Mouse (Mus musculus) skeletal muscle tissue, adult 2 months (tissue): ENCODE measurements around the gene Rtp1.

Experiments used
- DNase-seq: peaks from one replicate; pipeline ENCODE4 v3.0.0-alpha.2; 2012; ENCODE audit warnings: low read depth, low spot score

Rtp1 gene

DNA sequence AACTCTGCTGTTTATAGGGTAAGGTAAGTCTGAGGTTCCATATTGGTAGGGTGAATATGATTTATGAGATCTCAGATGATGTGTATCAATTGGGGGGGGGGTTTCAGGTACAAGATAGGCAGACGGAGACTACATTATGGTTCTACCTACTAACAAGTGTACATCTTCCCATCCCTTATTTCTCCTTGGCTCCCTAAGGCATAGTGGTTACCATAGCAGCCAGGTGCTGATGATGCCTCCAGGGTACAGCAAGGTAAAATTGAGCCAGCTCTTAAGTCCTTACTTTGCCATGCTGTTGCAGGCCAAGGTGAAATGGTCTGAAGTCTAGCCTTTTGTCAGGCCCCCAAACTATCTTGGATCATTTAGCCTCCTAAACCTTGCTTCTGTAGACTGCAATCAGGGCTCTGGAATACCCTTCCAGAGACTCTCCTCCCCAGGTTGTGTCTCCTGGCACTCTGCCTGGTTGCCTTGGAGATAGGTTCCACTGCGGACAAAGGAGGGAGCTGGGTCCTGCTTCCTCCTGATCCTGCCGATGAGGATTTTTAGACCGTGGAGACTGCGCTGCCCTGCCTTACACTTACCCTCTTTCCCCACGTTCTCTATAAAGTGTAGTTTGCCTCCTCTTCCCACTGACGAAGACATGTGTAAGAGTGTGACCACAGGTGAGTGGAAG is at the start of gene Rtp1:
TSS of gene Rtp1 (plus strand) at position 487 of the 673 bp plus-strand sequence.
- no peak for DNase-seq

DNA sequence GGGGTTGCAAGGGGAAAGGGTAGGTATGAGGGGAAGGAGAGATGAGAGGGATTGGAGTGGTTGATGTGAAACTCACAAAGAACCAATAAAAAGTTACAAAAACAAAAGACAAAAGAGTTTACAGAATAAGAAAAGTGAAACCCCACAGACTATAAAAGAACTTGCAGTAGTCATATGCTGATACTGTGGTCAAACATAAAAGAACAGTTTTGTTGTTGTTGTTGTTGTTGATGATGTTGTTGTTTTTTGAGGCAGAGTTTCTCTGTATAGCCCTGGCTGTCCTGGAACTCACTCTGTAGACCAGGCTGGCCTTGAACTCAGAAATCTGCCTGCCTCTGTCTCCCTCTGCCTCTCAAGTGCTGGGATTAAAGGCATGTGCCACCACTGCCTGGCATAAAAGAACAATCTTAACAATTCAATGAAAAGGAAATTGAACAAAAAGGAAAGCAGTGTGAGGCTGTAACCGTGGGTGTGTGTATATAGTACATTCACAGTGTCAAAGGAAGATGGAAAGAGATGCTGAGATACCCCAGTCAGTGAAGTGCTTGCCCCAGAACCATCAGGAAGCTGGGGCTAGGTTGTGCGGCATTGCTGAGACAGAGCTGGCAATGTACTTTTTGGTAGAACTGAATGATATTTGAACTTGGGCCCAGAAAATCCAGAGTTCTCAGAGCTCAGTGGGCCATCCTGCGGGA is 49.2 kb upstream of the Rtp1 start:
- no peak for DNase-seq

DNA sequence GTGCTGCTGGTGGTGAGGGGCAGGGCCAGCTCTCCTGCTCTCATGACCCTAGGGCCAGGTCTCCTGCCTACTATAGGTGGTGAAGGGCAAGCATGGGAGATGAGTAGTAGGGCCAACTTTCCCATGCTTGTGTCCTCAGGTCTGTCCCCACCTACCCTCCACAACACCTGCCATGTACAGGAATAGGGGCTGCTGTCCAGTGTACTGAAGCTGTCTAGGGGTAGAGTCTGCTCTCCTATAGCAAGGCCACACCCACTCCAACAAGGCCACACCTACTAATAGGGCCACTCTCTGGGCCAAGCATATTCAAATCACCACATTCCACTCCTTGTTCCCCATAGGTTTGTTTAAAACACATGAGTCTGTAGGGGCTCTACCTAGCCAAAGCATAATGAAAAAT is 44.6 kb upstream of the Rtp1 start:
- no peak for DNase-seq

DNA sequence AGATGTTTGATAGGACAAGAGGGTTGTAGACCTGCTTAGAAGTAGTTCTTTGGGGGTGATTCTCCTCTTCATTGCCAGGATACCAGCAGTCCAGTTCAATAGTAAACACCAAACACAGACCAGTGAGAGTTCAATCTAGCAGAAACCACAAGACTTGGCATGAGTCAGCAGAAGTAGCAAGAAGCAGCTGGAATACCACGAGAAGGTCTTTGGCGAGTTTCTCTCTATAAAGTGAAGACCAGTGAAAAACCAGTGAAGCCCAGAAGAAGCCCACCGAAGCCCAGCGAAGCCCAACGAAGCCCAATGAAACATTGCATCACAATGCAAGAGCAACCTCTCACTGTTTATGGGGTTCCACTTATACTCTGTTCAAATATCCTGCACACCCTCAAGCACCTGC is 31.0 kb upstream of the Rtp1 start:
- no peak for DNase-seq

DNA sequence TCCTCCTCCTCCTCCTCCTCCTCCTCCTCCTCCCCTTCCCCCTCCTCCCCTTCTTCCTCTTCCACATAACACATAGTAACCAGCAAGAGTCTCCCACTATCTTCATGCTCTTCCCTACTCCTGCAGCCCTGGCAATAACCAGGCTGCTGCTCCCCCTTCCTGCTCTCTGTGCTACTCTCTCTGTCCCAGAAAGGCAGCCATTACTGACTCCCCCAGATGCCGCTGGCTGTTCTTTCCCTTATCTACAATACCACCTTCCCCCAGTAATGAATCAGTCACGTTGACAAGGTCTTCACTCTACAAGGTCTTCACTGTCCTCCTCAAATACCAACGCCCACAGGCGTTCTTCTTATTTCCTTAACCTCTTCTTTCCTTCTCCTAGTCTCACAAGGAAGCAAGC is 27.5 kb upstream of the Rtp1 start:
- no peak for DNase-seq

- DNase-seq = no peak
These were observed 27.0 kb upstream of the Rtp1 start for GRCm38 (mm10) chr16:23401959-23402358.

- DNase-seq = peak; percentile 48
These were observed 25.8 kb upstream of the Rtp1 start for GRCm38 (mm10) chr16:23403008-23403755.

DNA sequence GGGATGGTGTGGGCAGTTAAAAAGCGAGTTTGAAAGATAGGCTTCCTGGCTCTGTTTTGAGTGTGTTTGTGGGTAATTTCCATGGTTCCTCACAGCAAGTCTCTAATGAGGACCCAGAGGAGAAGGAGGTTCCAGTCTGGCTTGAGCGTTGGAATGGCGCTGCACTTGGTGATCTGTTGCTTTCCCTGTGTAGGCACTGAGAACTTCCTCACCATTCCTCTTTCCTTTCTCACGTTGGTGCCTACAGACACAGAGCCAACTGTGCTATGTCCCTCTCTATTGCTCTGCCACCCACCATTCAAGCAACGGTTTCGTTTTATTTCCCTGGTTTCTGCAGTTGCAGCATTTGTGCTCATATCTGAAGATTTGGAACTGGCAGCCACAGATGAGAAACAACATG is 16.0 kb upstream of the Rtp1 start:
- DNase-seq = no peak

DNA sequence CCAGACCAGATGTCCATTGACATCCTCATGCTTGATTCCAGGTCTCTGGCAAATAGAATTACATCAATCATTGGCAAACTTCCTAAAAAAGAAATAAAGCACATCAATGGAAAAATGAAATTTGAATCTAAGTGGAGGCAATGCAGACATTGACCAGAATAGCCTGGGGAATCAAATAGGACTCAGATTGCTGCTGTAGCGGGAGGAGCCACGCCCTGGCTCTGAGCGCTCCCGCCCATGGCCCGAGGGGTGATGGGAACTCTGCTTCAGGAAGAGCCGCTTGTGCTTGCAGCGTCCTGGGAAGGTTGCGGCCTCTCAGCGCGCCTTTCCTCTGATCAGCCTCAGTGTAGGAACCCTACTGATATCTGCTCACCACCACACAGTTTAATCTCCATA is 12.7 kb upstream of the Rtp1 start:
- DNase-seq = peak; percentile 25

- DNase-seq = peak; percentile 35
These were observed 12.2 kb upstream of the Rtp1 start for GRCm38 (mm10) chr16:23416657-23417293.

- no peak for DNase-seq
These were observed 11.3 kb upstream of the Rtp1 start for GRCm38 (mm10) chr16:23417456-23418240.

DNA sequence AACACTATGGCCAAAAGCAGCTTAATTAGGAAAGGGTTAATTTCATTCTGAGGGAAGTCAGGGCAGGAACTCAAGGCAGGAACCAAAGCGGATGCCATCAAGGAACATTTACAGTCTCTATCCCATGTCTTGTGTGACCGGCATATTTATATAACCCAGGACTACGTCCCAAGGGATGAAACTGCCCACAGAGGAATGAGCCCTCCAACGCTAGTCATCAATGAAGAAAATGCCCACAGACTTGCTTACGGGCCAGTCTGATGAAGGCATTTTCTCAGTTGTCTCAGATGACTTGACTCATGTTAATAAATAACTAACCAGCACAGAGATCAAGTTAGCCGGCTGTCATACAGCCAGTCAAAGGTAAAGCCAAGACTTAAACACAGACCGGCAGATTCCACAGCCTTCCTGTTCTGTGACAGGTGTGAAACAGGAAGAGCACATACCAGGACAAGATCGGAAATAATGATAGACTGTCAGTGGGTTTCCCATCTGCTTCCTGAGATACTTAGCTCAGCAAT is 9.3 kb upstream of the Rtp1 start:
- no peak for DNase-seq

DNA sequence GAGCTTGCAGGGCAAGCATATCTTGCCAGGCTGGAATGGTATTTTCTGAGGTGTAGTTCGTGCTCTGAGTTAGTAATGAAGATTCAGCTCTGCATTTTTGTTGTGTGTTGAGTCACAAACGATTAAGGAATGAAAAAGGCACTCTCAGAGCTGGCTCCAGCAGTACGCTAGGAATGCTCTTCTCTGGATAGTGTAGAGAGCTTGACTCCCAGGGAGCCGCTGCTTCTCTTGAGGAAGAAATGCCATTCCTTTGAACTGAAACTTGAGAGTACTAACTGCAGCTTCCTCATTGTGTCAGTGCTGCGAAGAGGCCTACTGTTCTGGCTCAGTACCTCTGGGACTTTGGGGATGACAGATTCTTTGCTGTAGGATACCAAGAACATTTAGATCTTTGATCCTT is 5.1 kb upstream of the Rtp1 start:
- DNase-seq = no peak

DNA sequence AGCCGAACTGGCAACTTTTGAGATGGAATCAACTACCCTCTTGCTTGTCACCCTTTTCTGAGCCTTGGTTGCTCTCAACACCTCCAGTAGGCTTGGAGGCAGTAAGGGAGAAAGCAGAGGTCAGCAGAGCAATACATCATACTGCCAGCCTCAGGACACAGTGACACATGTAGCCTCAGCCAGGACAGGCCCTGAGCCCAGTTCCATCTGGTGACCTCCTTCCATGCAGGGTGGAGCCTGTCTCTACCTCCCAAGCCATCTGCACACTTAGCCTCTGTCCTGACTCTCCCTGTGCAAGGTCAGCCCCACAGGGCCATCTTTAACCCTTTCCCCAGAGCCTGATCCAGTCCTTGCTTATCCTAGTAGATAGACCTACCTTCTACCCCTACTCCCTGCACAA is 1.2 kb upstream of the Rtp1 start:
- DNase-seq = no peak

DNA sequence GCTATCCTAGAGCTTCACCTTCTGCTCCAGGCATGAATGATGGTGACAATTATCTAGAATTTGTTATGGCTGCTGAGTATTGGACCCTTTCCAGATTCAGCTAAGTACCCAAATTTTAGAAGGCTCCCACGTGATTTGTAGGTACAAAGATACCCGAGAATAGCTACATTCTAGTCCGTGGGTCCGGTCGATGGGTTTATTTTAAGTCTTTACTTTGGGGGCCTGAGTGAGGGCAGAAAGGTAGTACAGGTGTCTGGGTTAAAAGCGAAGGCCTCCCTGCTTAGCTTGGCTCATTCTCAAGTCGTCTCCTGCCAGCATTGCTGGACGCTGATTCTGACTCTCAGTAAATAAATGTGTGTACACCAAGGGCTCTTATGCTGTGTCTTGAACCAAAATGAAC is 1.1 kb downstream of the Rtp1 start:
- no peak for DNase-seq

DNA sequence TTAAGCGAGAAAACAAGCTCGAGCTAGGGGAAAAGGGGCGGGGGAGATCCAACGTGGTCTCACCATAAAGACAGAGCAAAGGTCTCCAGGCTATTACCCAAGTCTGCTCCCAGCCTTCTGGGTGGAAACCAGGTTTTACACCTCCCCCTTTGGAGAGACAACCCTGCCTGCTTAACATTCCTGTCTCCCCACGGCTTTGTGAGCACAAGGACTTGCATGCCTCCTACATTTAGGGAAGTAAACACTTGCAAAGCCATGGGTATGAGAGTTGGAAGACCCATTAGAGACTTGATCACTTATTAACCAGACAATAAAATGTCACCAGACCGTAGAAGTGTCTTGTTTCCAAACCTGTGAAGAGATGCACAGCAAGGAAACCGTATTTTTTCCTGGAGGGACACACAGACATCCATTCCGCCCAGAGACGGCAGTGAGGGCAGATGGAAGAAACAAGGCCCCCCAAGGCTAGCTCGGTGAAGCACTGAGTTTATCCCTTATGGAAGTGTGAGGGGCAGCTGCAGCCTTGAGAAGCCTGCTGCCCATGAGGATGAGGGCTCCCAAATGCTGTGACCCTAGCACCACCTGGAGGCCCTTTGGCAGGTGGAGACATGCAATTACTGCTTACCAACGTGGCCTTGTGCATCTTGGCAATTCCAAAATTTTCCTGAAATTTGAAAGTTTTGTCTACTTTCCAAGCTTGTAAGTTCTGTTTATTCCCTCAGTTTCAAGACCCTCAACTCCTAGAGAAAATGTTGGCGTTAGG is 8.7 kb downstream of the Rtp1 start:
- no peak for DNase-seq

DNA sequence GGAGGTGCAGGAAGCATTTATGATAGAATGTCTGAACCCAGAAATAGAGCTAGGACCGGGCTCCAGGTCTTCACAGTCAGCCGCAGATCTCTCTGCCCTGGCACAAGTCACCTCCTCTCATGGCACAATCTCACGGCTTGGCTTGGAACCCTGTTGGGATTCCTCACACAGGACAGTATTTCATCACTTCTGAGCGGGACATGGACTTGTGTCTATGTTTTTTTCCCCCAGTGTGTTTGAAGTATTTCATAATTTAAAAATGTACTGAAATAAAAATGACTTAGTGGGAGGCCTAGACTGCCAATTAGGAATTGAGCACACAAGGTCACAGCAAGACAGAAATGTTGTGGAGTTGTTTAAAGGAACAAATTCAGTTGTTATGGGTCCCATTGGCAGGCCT is 15.3 kb downstream of the Rtp1 start:
- peak; percentile 26 for DNase-seq

DNA sequence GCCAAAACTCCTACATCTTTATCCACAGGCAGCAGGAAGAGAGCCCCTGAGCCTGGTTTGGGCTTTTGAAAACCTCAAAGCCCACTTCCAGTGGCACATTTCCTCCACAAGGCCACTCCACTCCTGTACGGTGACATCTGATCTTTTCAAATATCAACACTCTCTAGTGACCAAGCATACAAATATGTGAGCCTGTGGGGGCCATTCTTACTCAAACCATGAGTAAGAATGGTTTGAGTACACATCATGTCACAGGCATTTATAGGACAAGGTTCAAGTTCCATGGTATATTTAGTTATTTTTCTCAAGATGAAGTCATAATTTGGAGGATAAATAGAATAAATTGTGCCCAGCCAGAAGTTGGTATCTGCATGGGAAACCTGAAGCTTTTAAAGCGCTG is 21.0 kb downstream of the Rtp1 start:
- DNase-seq = no peak

- no peak for DNase-seq
These were observed 21.9 kb downstream of the Rtp1 start for GRCm38 (mm10) chr16:23450816-23451215.

GRCm38 (mm10) chr16:23452476-23452875 is 23.5 kb downstream of the Rtp1 start:
- DNase-seq = peak; percentile 16

DNA sequence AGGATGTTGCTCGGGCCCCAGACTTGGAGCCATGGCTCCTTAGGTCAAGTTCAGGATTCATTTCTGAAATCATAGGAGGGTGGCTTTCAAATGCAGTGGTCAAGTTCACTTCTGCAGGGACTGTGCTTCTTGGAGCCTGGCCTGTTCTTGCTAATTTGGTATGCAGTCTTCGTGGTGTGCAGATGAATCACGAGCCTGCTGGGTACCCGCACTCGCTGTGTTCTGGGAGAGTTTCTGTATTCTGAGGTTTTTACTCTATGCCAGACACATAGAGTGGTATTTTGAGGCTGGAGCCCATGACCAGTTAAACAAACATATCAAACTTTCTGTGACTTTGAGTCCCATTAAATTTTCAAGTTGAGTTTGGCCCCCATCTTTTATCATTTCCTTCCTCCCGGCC is 25.4 kb downstream of the Rtp1 start:
- no peak for DNase-seq
